Mouse (Mus musculus) thymus, postnatal 0 days (tissue): ENCODE results near the gene Foxo1. TPM values are rescaled to one million over a fixed set of nuclear protein-coding genes. Genes with fewer than 3 reads are reported as not detected.

Experiments
- polyA plus RNA-seq: library from polyadenylated mRNA; unstranded; fragments of >200 nt; fragmentation: Nextera tagmentation; extraction: Ambion mirVana; gene quantifications from 2 replicates; pipeline ENCODE4 v1.2.1, GENCODE M21; 2015

The Foxo1 gene
- polyA plus RNA-seq, 1 experiment from 2014 or later, result 10.1 TPM

Other genes with a start within 250 kb of the Foxo1 start
- 1.7 and 2.6 TPM in 2 replicates for gene Maml3, start 163.3 kb upstream of the Foxo1 start, polyA plus RNA-seq